Mouse (Mus musculus) frontal cortex, postnatal 36 days (tissue): ENCODE measurements around the gene Rere.
"Not testable (repeated sequence)": the region's sequence is repeated elsewhere in the genome, so short reads cannot be mapped to it uniquely, and the experiment has no call there.

ENCODE experiments used
- DNase-seq, 2 experiments: peaks; one replicate each; pipeline ENCODE4 v3.0.0; 2022; ENCODE audit warnings: low spot score in 2 of 2

Rere gene

GRCm38 (mm10) chr4:150549989-150550716 is 268.7 kb downstream of the Rere start:
- no peak for DNase-seq

GRCm38 (mm10) chr4:150551390-150551789 is 269.9 kb downstream of the Rere start:
- no peak for DNase-seq

- DNase-seq: no peak
Measured at GRCm38 (mm10) chr4:150552751-150553600, 271.5 kb downstream of the Rere start.

- no peak for DNase-seq
Measured at GRCm38 (mm10) chr4:150555783-150556182, 274.3 kb downstream of the Rere start.

- DNase-seq: peak; percentile 59 to 74
Measured at GRCm38 (mm10) chr4:150556382-150557221, 275.2 kb downstream of the Rere start.

- DNase-seq: not testable (repeated sequence)
Measured at GRCm38 (mm10) chr4:150557289-150557688, 275.8 kb downstream of the Rere start.

- DNase-seq: no peak
Measured at GRCm38 (mm10) chr4:150557976-150558375, 276.5 kb downstream of the Rere start.

GRCm38 (mm10) chr4:150559514-150559913 is 278.1 kb downstream of the Rere start:
- DNase-seq: no peak

GRCm38 (mm10) chr4:150563281-150563680 is 281.8 kb downstream of the Rere start:
- DNase-seq: no peak

GRCm38 (mm10) chr4:150566193-150566592 is 284.7 kb downstream of the Rere start:
- no peak for DNase-seq

- peak in 1 of 2 experiments; percentile 35 for DNase-seq
Measured at GRCm38 (mm10) chr4:150568318-150569134, 287.1 kb downstream of the Rere start.

GRCm38 (mm10) chr4:150569135-150569833 is 287.8 kb downstream of the Rere start:
- peak; percentile 65 to 70 for DNase-seq

- peak; percentile 40 to 50 for DNase-seq
Measured at GRCm38 (mm10) chr4:150569834-150570571, 288.6 kb downstream of the Rere start.

- no peak for DNase-seq
Measured at GRCm38 (mm10) chr4:150570793-150571192, 289.3 kb downstream of the Rere start.

- no peak for DNase-seq
Measured at GRCm38 (mm10) chr4:150572104-150572691, 290.8 kb downstream of the Rere start.

GRCm38 (mm10) chr4:150572938-150573337 is 291.5 kb downstream of the Rere start:
- DNase-seq: no peak

- no peak for DNase-seq
Measured at GRCm38 (mm10) chr4:150575363-150576092, 294.1 kb downstream of the Rere start.

- no peak for DNase-seq
Measured at GRCm38 (mm10) chr4:150576339-150576738, 294.9 kb downstream of the Rere start.

GRCm38 (mm10) chr4:150578021-150578420 is 296.6 kb downstream of the Rere start:
- no peak for DNase-seq
